Mouse (Mus musculus) heart, embryonic 16.5 days (tissue): ENCODE results near the gene 1810049J17Rik. TPM values are rescaled to one million over a fixed set of nuclear protein-coding genes. Genes with fewer than 3 reads are reported as not detected.

Experiments
- ATAC-seq: fragments of 200-750 bp; cut with Nextera tagmentation; replicated peaks from 2 replicates; pipeline ENCODE4 v1.8.0; 2017; ENCODE audit warnings: moderate number of reproducible peaks; ENCODE audit not compliant: insufficient read depth, low FRiP score; ENCODE audit errors: extremely low read depth
- H3K27ac ChIP-seq: fragments of 300-500 bp; sonication (generic); 2 replicates; pipeline ENCODE4 v1.5.1; 2014; ENCODE audit warnings: mild to moderate bottlenecking, low read length, control low read depth, moderate library complexity
- H3K27me3 ChIP-seq: fragments of 300-500 bp; sonication (generic); 2 replicates; pipeline ENCODE4 v1.6.1; 2014; ENCODE audit warnings: low read length, mixed read lengths; ENCODE audit not compliant: control insufficient read depth, insufficient read depth
- H3K36me3 ChIP-seq: fragments of 300-500 bp; sonication (generic); 2 replicates; pipeline ENCODE4 v1.6.1; 2014; ENCODE audit not compliant: control insufficient read depth, insufficient read depth
- H3K4me1 ChIP-seq: fragments of 300-500 bp; sonication (generic); 2 replicates; pipeline ENCODE4 v1.6.1; 2014; ENCODE audit warnings: low read length, mixed read lengths; ENCODE audit not compliant: control insufficient read depth, insufficient read depth
- H3K4me2 ChIP-seq: fragments of 300-500 bp; sonication (generic); 2 replicates; pipeline ENCODE4 v1.6.1; 2014; ENCODE audit warnings: low read depth, mild to moderate bottlenecking, control low read depth, low read length
- H3K4me3 ChIP-seq: fragments of 300-500 bp; sonication (generic); 2 replicates; pipeline ENCODE4 v1.5.1; 2014; ENCODE audit warnings: mild to moderate bottlenecking, control low read depth, low read length
- H3K9ac ChIP-seq: fragments of 300-500 bp; sonication (generic); 2 replicates; pipeline ENCODE4 v1.6.1; 2014; ENCODE audit warnings: low read length, control low read depth
- H3K9me3 ChIP-seq: fragments of 300-500 bp; sonication (generic); replicated peaks from 2 replicates; pipeline ENCODE4 v1.6.1; 2016; ENCODE audit warnings: low read length; ENCODE audit not compliant: control insufficient read depth
- WGBS: fragments of 180-500 bp; shearing (Covaris S2); extraction: QIAGEN DNeasy Blood & Tissue Kit; methylation state at CpG from one replicate; pipeline ENCODE4 v1.1.7; 2014; 5-methylcytosine and 5-hydroxymethylcytosine counted together
- polyA plus RNA-seq: library from polyadenylated mRNA; unstranded; fragments of >200 nt; fragmentation: Nextera tagmentation; extraction: Ambion mirVana; gene quantifications from 2 replicates; pipeline ENCODE4 v1.2.1, GENCODE M21; 2015

The 1810049J17Rik gene
- polyA plus RNA-seq, 1 experiment from 2014 or later, result 0.75 TPM

- no peak overlapping the region for H3K27ac ChIP-seq
- H3K36me3 ChIP-seq, result peaks cover 10% of the 10 kb centered on the region
- 70% methylated on average over 15 of the region's 15 CpGs for WGBS
Observed at GRCm38 (mm10) chr15:12365416-12366071, 43.8 kb upstream of the 1810049J17Rik start.

GRCm38 (mm10) chr15:12364096-12364495, 42.4 kb upstream of the 1810049J17Rik start:
- no peaks in the 10 kb centered on the region for H3K9me3 ChIP-seq
- H3K36me3 ChIP-seq, result peaks cover 10% of the 10 kb centered on the region
- H3K9ac ChIP-seq, result no peak overlapping the region
- no peaks in the 10 kb centered on the region for H3K27me3 ChIP-seq
- no peak for ATAC-seq
- 85% methylated on average over 4 of the region's 4 CpGs for WGBS
- no peak overlapping the region for H3K4me2 ChIP-seq
- H3K27ac ChIP-seq, result no peak overlapping the region
- H3K4me3 ChIP-seq, result no peak overlapping the region
- peaks cover 21% of the 10 kb centered on the region for H3K4me1 ChIP-seq

More at GRCm38 (mm10) chr15:12365416-12366071, 43.8 kb upstream of the 1810049J17Rik start:
- ATAC-seq, result no peak
- no peak overlapping the region for H3K4me3 ChIP-seq
- H3K27me3 ChIP-seq, result no peaks in the 10 kb centered on the region
- no peak overlapping the region for H3K4me2 ChIP-seq
- H3K9ac ChIP-seq, result no peak overlapping the region
- no peaks in the 10 kb centered on the region for H3K9me3 ChIP-seq
- peaks cover 21% of the 10 kb centered on the region for H3K4me1 ChIP-seq

GRCm38 (mm10) chr15:12362701-12363040, 41.0 kb upstream of the 1810049J17Rik start:
- Histone ChIP-seq H3K4me1 (peaks cover 12% of the 10 kb centered on the region), H3K4me2 (no peak overlapping the region), H3K4me3 (no peak overlapping the region), H3K36me3 (peaks cover 10% of the 10 kb centered on the region), H3K27ac (no peak overlapping the region), H3K27me3 (no peaks in the 10 kb centered on the region), H3K9ac (no peak overlapping the region), H3K9me3 (no peaks in the 10 kb centered on the region)
- WGBS, result 82% methylated on average over 6 of the region's 6 CpGs
- ATAC-seq, result no peak

GRCm38 (mm10) chr15:12362001-12362700, 40.5 kb upstream of the 1810049J17Rik start:
- Histone ChIP-seq H3K4me1 (peaks cover 7% of the 10 kb centered on the region), H3K4me3 (no peak overlapping the region), H3K9me3 (no peaks in the 10 kb centered on the region), H3K9ac (no peak overlapping the region), H3K27ac (no peak overlapping the region), H3K36me3 (peaks cover 10% of the 10 kb centered on the region), H3K27me3 (no peaks in the 10 kb centered on the region), H3K4me2 (no peak overlapping the region)
- 86% methylated on average over 14 of the region's 14 CpGs for WGBS
- no peak for ATAC-seq

GRCm38 (mm10) chr15:12360519-12361212, 39.0 kb upstream of the 1810049J17Rik start:
- 73% methylated on average over 19 of the region's 19 CpGs for WGBS
- Histone ChIP-seq H3K4me2 (no peak overlapping the region), H3K9ac (no peak overlapping the region), H3K36me3 (peaks cover 10% of the 10 kb centered on the region), H3K27me3 (no peaks in the 10 kb centered on the region), H3K4me3 (no peak overlapping the region), H3K27ac (no peak overlapping the region), H3K9me3 (no peaks in the 10 kb centered on the region), H3K4me1 (no peaks in the 10 kb centered on the region)
- ATAC-seq, result no peak

GRCm38 (mm10) chr15:12358384-12358783, 36.7 kb upstream of the 1810049J17Rik start:
- H3K27ac ChIP-seq, result no peak overlapping the region
- 89% methylated on average over 5 of the region's 5 CpGs for WGBS
- no peak overlapping the region for H3K4me3 ChIP-seq
- H3K4me2 ChIP-seq, result no peak overlapping the region
- ATAC-seq, result no peak
- H3K9me3 ChIP-seq, result no peaks in the 10 kb centered on the region
- peaks cover 17% of the 10 kb centered on the region for H3K36me3 ChIP-seq
- no peaks in the 10 kb centered on the region for H3K4me1 ChIP-seq
- no peak overlapping the region for H3K9ac ChIP-seq
- no peaks in the 10 kb centered on the region for H3K27me3 ChIP-seq

- Histone ChIP-seq H3K4me2 (no peak overlapping the region), H3K9ac (no peak overlapping the region), H3K4me3 (no peak overlapping the region), H3K9me3 (no peaks in the 10 kb centered on the region), H3K36me3 (peaks cover 20% of the 10 kb centered on the region), H3K27ac (no peak overlapping the region), H3K27me3 (no peaks in the 10 kb centered on the region), H3K4me1 (no peaks in the 10 kb centered on the region)
- no peak for ATAC-seq
Observed at GRCm38 (mm10) chr15:12357459-12357858, 35.8 kb upstream of the 1810049J17Rik start.

GRCm38 (mm10) chr15:12355907-12356306, 34.2 kb upstream of the 1810049J17Rik start:
- no peaks in the 10 kb centered on the region for H3K4me1 ChIP-seq
- H3K36me3 ChIP-seq, result peaks cover 19% of the 10 kb centered on the region
- no peak overlapping the region for H3K4me2 ChIP-seq
- no peak overlapping the region for H3K27ac ChIP-seq
- ATAC-seq, result no peak
- H3K27me3 ChIP-seq, result no peaks in the 10 kb centered on the region
- WGBS, result 78% methylated on average over 7 of the region's 7 CpGs
- no peak overlapping the region for H3K4me3 ChIP-seq
- no peaks in the 10 kb centered on the region for H3K9me3 ChIP-seq
- no peak overlapping the region for H3K9ac ChIP-seq

GRCm38 (mm10) chr15:12355261-12355660, 33.6 kb upstream of the 1810049J17Rik start:
- no peak for ATAC-seq
- Histone ChIP-seq H3K36me3 (peaks cover 17% of the 10 kb centered on the region), H3K27ac (no peak overlapping the region), H3K27me3 (no peaks in the 10 kb centered on the region), H3K9ac (no peak overlapping the region), H3K9me3 (no peaks in the 10 kb centered on the region), H3K4me1 (no peaks in the 10 kb centered on the region), H3K4me3 (no peak overlapping the region), H3K4me2 (no peak overlapping the region)
- WGBS, result 93% methylated on average over 6 of the region's 6 CpGs
